In the genomic region with DNA sequence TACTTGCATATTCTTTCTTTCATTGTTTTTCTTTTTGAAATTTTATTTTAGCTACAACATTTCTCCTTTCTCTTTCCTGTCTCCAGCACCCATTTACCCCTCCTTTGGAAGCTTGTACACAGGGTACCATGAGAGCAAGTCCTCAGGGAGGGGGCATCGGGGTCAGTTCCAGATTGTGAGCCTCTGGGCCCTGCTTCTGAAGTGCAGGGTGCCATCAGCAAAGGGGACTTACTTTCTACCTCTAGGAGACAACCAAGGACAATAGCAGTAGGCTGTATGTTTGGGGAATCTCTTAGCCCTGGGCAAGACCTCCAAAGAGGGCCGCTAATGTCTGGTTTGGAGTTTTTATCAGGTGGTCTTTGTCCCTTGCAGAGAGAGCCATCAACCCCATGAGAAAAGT, we compare ENCODE assay signal across 20 mouse cellular contexts. TPM values are rescaled to one million over a fixed set of nuclear protein-coding genes. Genes with fewer than 3 reads are reported as not detected.
A peak's percentile ranks its signal among the peaks of the same experiment; 100 is the strongest.
DNase-seq lines count a peak whose midpoint lies in the region; ATAC-seq lines count a peak whose summit lies in the region.
"Had no signal": no experiment of that assay in that cellular context is flagged by ENCODE, and none has a peak within 500 bp of the region (broad histone marks: within the 10 kb centered on the region; RNA-seq: fewer than 3 reads in every experiment).

No protein-coding gene starts in this region.

- no peaks in the 10 kb centered on the region for H3K27me3 ChIP-seq in hindbrain, embryonic 10.5 days (ENCODE audit: insufficient read depth, poor library complexity, severe bottlenecking)
- H3K27me3 ChIP-seq in hindbrain, embryonic 14.5 days (ENCODE audit: control insufficient read depth, insufficient read depth, low read length) = no peaks in the 10 kb centered on the region
- no peaks in the 10 kb centered on the region for H3K27me3 ChIP-seq in midbrain, embryonic 11.5 days (ENCODE audit: control insufficient read depth, insufficient read depth, low read length)
- no peaks in the 10 kb centered on the region for H3K27me3 ChIP-seq in midbrain, embryonic 14.5 days (ENCODE audit: control insufficient read depth, insufficient read depth, low read length)
- H3K27me3 ChIP-seq: embryonic facial prominence, embryonic 13.5 days; embryonic facial prominence, embryonic 15.5 days; forebrain, embryonic 13.5 days; forebrain, embryonic 15.5 days had no signal

- DNase-seq in heart, adult 11 months = peak; percentile 71
- DNase-seq in heart, postnatal 36 days = no peak
- DNase-seq in hindbrain, embryonic 10.5 days (ENCODE audit: low spot score) = no peak
- DNase-seq in hindbrain, embryonic 14.5 days (ENCODE audit: low spot score) = no peak
- DNase-seq in midbrain, embryonic 11.5 days (ENCODE audit: low spot score, missing footprints) = peak; percentile 77
- no peak for DNase-seq in midbrain, embryonic 14.5 days
- DNase-seq: adrenal gland, postnatal 25 days; cerebellum, adult 11 months had no signal

- intact Hi-C loops in heart, postnatal 36 days (cut with DNase I) = no loop called here

- no peak overlapping the region for H3K4me3 ChIP-seq in hindbrain, embryonic 10.5 days
- H3K4me3 ChIP-seq in hindbrain, embryonic 14.5 days (replicated peaks; ENCODE audit: low read length) = no peak overlapping the region
- no peak overlapping the region for H3K4me3 ChIP-seq in midbrain, embryonic 11.5 days (ENCODE audit: low read depth, low read length)
- H3K4me3 ChIP-seq in midbrain, embryonic 14.5 days (replicated peaks; ENCODE audit: low read depth, low read length) = no peak overlapping the region
- H3K4me3 ChIP-seq: embryonic facial prominence, embryonic 13.5 days; embryonic facial prominence, embryonic 15.5 days; erythroblast, embryonic 14.5 days; forebrain, embryonic 10.5 days; forebrain, embryonic 13.5 days; forebrain, embryonic 15.5 days had no signal

- H3K36me3 ChIP-seq in hindbrain, embryonic 10.5 days = no peaks in the 10 kb centered on the region
- H3K36me3 ChIP-seq in hindbrain, embryonic 14.5 days (replicated peaks; ENCODE audit: control insufficient read depth, insufficient read depth) = no peaks in the 10 kb centered on the region
- H3K36me3 ChIP-seq in midbrain, embryonic 11.5 days (ENCODE audit: control insufficient read depth, insufficient read depth, low read length) = no peaks in the 10 kb centered on the region
- no peaks in the 10 kb centered on the region for H3K36me3 ChIP-seq in midbrain, embryonic 14.5 days (ENCODE audit: control insufficient read depth, insufficient read depth, low read length)
- H3K36me3 ChIP-seq: embryonic facial prominence, embryonic 13.5 days; embryonic facial prominence, embryonic 15.5 days; forebrain, embryonic 10.5 days; forebrain, embryonic 15.5 days had no signal

- H3K4me2 ChIP-seq in hindbrain, embryonic 14.5 days (replicated peaks) = no peak overlapping the region
- no peak overlapping the region for H3K4me2 ChIP-seq in midbrain, embryonic 11.5 days
- no peak overlapping the region for H3K4me2 ChIP-seq in midbrain, embryonic 14.5 days (ENCODE audit: low read length)
- H3K4me2 ChIP-seq: embryonic facial prominence, embryonic 13.5 days; embryonic facial prominence, embryonic 15.5 days; forebrain, embryonic 13.5 days; forebrain, embryonic 15.5 days had no signal

- H3K9me3 ChIP-seq in hindbrain, embryonic 10.5 days = no peaks in the 10 kb centered on the region
- no peaks in the 10 kb centered on the region for H3K9me3 ChIP-seq in hindbrain, embryonic 14.5 days (ENCODE audit: control insufficient read depth, low read length)
- H3K9me3 ChIP-seq in midbrain, embryonic 11.5 days (ENCODE audit: control insufficient read depth, low read length) = no peaks in the 10 kb centered on the region
- no peaks in the 10 kb centered on the region for H3K9me3 ChIP-seq in midbrain, embryonic 14.5 days (ENCODE audit: control insufficient read depth, low read length)
- H3K9me3 ChIP-seq: embryonic facial prominence, embryonic 13.5 days; embryonic facial prominence, embryonic 15.5 days; forebrain, embryonic 10.5 days; forebrain, embryonic 13.5 days; forebrain, embryonic 15.5 days had no signal

- peak overlapping the region; percentile 23; the same call in 1 of the 2 replicates for H3K27ac ChIP-seq in hindbrain, embryonic 10.5 days
- no peak overlapping the region for H3K27ac ChIP-seq in hindbrain, embryonic 14.5 days
- no peak overlapping the region for H3K27ac ChIP-seq in midbrain, embryonic 11.5 days (ENCODE audit: low read depth, low read length)
- no peak overlapping the region for H3K27ac ChIP-seq in midbrain, embryonic 14.5 days (replicated peaks; ENCODE audit: low read depth, low read length)
- H3K27ac ChIP-seq: embryonic facial prominence, embryonic 13.5 days; embryonic facial prominence, embryonic 15.5 days; forebrain, embryonic 10.5 days; forebrain, embryonic 13.5 days; forebrain, embryonic 15.5 days had no signal

- WGBS in hindbrain, embryonic 10.5 days = 48% methylated on average over 2 of the region's 2 CpGs
- WGBS in hindbrain, embryonic 14.5 days = 56% methylated on average over 2 of the region's 2 CpGs
- 46% methylated on average over 2 of the region's 2 CpGs for WGBS in midbrain, embryonic 11.5 days
- 56% methylated on average over 2 of the region's 2 CpGs for WGBS in midbrain, embryonic 14.5 days

- H3K9ac ChIP-seq in hindbrain, embryonic 14.5 days = no peak overlapping the region
- no peak overlapping the region for H3K9ac ChIP-seq in midbrain, embryonic 11.5 days (ENCODE audit: low read length)
- no peak overlapping the region for H3K9ac ChIP-seq in midbrain, embryonic 14.5 days (replicated peaks; ENCODE audit: low read length)
- H3K9ac ChIP-seq: embryonic facial prominence, embryonic 13.5 days; embryonic facial prominence, embryonic 15.5 days; forebrain, embryonic 13.5 days; forebrain, embryonic 15.5 days had no signal

- ATAC-seq in hindbrain, embryonic 14.5 days (ENCODE audit: low FRiP score) = no peak
- no peak for ATAC-seq in midbrain, embryonic 11.5 days (ENCODE audit: low FRiP score)
- ATAC-seq in midbrain, embryonic 14.5 days (ENCODE audit: low FRiP score, low TSS enrichment) = no peak

- H3K4me1 ChIP-seq in hindbrain, embryonic 10.5 days (replicated peaks) = peaks cover 38% of the 10 kb centered on the region
- H3K4me1 ChIP-seq in hindbrain, embryonic 14.5 days (replicated peaks; ENCODE audit: control insufficient read depth, insufficient read depth, low read length) = 0 out of 2 replicates have a peak, but pooled peaks cover 4% of the 10 kb centered on the region
- peaks cover 8% of the 10 kb centered on the region; the same call in 1 of the 2 replicates for H3K4me1 ChIP-seq in midbrain, embryonic 11.5 days (ENCODE audit: control insufficient read depth, insufficient read depth, low read length)
- H3K4me1 ChIP-seq in midbrain, embryonic 14.5 days (ENCODE audit: control insufficient read depth, insufficient read depth, low read length) = no peaks in the 10 kb centered on the region

RNA-seq across cellular contexts. Expression of a gene that starts 5.6 kb away (rescaled TPM):
- total RNA-seq in heart, postnatal 36 days (2021) = not detected
- polyA plus RNA-seq in hindbrain, embryonic 10.5 days (2016; fragmentation: Nextera tagmentation; extraction: Ambion mirVana) = not detected in 2 replicates
- polyA plus RNA-seq in hindbrain, embryonic 14.5 days (2014; fragmentation: Nextera tagmentation; extraction: Ambion mirVana) = not detected in 2 replicates
- polyA plus RNA-seq in midbrain, embryonic 11.5 days (2014; fragmentation: Nextera tagmentation; extraction: Ambion mirVana) = not detected in 2 replicates
- not detected in 2 replicates for polyA plus RNA-seq in midbrain, embryonic 14.5 days (2014; fragmentation: Nextera tagmentation; extraction: Ambion mirVana)
- total RNA-seq: common myeloid progenitor, adult 5-6 weeks; ES-E14; MEL had no signal
- polyA plus RNA-seq: adrenal gland, adult 2 months; C2C12; embryonic facial prominence, embryonic 11.5 days; embryonic facial prominence, embryonic 13.5 days; embryonic facial prominence, embryonic 15.5 days; forebrain, embryonic 10.5 days; forebrain, embryonic 13.5 days; forebrain, embryonic 15.5 days had no signal

RNA-seq across cellular contexts. Expression of a gene that starts 31.7 kb away (rescaled TPM):
- total RNA-seq in heart, postnatal 36 days (2021) = under 1 TPM; 0.58 to 0.60 TPM
- polyA plus RNA-seq in hindbrain, embryonic 10.5 days (2016; fragmentation: Nextera tagmentation; extraction: Ambion mirVana) = 1.4 and 3.2 TPM in 2 replicates
- 3.9 and 4.1 TPM in 2 replicates for polyA plus RNA-seq in hindbrain, embryonic 14.5 days (2014; fragmentation: Nextera tagmentation; extraction: Ambion mirVana)
- 1.9 and 3.0 TPM in 2 replicates for polyA plus RNA-seq in midbrain, embryonic 11.5 days (2014; fragmentation: Nextera tagmentation; extraction: Ambion mirVana)
- 3.3 and 3.7 TPM in 2 replicates for polyA plus RNA-seq in midbrain, embryonic 14.5 days (2014; fragmentation: Nextera tagmentation; extraction: Ambion mirVana)
- total RNA-seq: common myeloid progenitor, adult 5-6 weeks; MEL had no signal
- polyA plus RNA-seq: erythroblast, embryonic 14.5 days had no signal

RNA-seq across cellular contexts. Expression of a gene that starts 55.4 kb away (rescaled TPM):
- total RNA-seq in heart, postnatal 36 days (2021) = 10 to 100 TPM; 21.1 to 25.9 TPM
- polyA plus RNA-seq in hindbrain, embryonic 10.5 days (2016; fragmentation: Nextera tagmentation; extraction: Ambion mirVana) = 38.4 and 42.9 TPM in 2 replicates
- 5.2 and 7.1 TPM in 2 replicates for polyA plus RNA-seq in hindbrain, embryonic 14.5 days (2014; fragmentation: Nextera tagmentation; extraction: Ambion mirVana)
- polyA plus RNA-seq in midbrain, embryonic 11.5 days (2014; fragmentation: Nextera tagmentation; extraction: Ambion mirVana) = 20.2 and 25.3 TPM in 2 replicates
- 0.63 and 2.7 TPM in 2 replicates for polyA plus RNA-seq in midbrain, embryonic 14.5 days (2014; fragmentation: Nextera tagmentation; extraction: Ambion mirVana)
- total RNA-seq: MEL had no signal

Comparison
In these comparisons a context has a peak if more than half of its experiments do, and no peak if none do; other contexts are left out.
1. DNase-seq: peak in heart, adult 11 months (single experiment) and midbrain, embryonic 11.5 days (single experiment); none in heart, postnatal 36 days (0 of 2), hindbrain, embryonic 10.5 days (single experiment), hindbrain, embryonic 14.5 days (single experiment) and midbrain, embryonic 14.5 days (single experiment).